Mouse (Mus musculus): ENCODE results near the gene Heatr5b. TPM values are rescaled to one million over a fixed set of nuclear protein-coding genes. Genes with fewer than 3 reads are reported as not detected.

The Heatr5b gene
- polyA plus RNA-seq, 1 experiment from 2014 or later, result 19.8 TPM

GRCm38 (mm10) chr17:78752064-78752463 is 83.1 kb downstream of the Heatr5b start:
- no peaks in the 10 kb centered on the region for H3K9me3 ChIP-seq (ENCODE audit: control insufficient read depth, low read length)
- ATAC-seq (replicated peaks; ENCODE audit: low FRiP score) (no peak), DNase-seq (ENCODE audit: low spot score) (no peak)
- no peak overlapping the region for H3K4me3 ChIP-seq (ENCODE audit: low read depth, low read length)
- no peaks in the 10 kb centered on the region for H3K36me3 ChIP-seq (ENCODE audit: control insufficient read depth, insufficient read depth, low read length)
- no peaks in the 10 kb centered on the region for H3K4me1 ChIP-seq (replicated peaks; ENCODE audit: control insufficient read depth, insufficient read depth, low read length)
- no peaks in the 10 kb centered on the region for H3K27me3 ChIP-seq (ENCODE audit: control insufficient read depth, insufficient read depth, low read length)
- WGBS, result 41% methylated on average over 10 of the region's 10 CpGs
- no peak overlapping the region for H3K27ac ChIP-seq (ENCODE audit: low read depth, low read length)
- H3K4me2 ChIP-seq (ENCODE audit: low read depth, low read length, severe bottlenecking), result no peak overlapping the region
- H3K9ac ChIP-seq (ENCODE audit: low read length), result no peak overlapping the region

GRCm38 (mm10) chr17:78748440-78748839 is 86.7 kb downstream of the Heatr5b start:
- H3K9ac ChIP-seq (ENCODE audit: low read length), result no peak overlapping the region
- H3K27me3 ChIP-seq (ENCODE audit: control insufficient read depth, insufficient read depth, low read length), result no peaks in the 10 kb centered on the region
- ATAC-seq (replicated peaks; ENCODE audit: low FRiP score) (no peak), DNase-seq (ENCODE audit: low spot score) (no peak)
- no peaks in the 10 kb centered on the region for H3K4me1 ChIP-seq (replicated peaks; ENCODE audit: control insufficient read depth, insufficient read depth, low read length)
- WGBS, result 89% methylated on average over 9 of the region's 9 CpGs
- no peak overlapping the region for H3K4me3 ChIP-seq (ENCODE audit: low read depth, low read length)
- H3K27ac ChIP-seq (ENCODE audit: low read depth, low read length), result no peak overlapping the region
- no peaks in the 10 kb centered on the region for H3K9me3 ChIP-seq (ENCODE audit: control insufficient read depth, low read length)
- no peaks in the 10 kb centered on the region for H3K36me3 ChIP-seq (ENCODE audit: control insufficient read depth, insufficient read depth, low read length)
- H3K4me2 ChIP-seq (ENCODE audit: low read depth, low read length, severe bottlenecking), result no peak overlapping the region

GRCm38 (mm10) chr17:78738416-78738815 is 96.7 kb downstream of the Heatr5b start:
- Histone ChIP-seq H3K36me3 (ENCODE audit: control insufficient read depth, insufficient read depth, low read length) (no peaks in the 10 kb centered on the region), H3K4me2 (ENCODE audit: low read depth, low read length, severe bottlenecking) (no peak overlapping the region), H3K27me3 (ENCODE audit: control insufficient read depth, insufficient read depth, low read length) (no peaks in the 10 kb centered on the region), H3K9me3 (ENCODE audit: control insufficient read depth, low read length) (no peaks in the 10 kb centered on the region), H3K4me3 (ENCODE audit: low read depth, low read length) (no peak overlapping the region), H3K27ac (ENCODE audit: low read depth, low read length) (no peak overlapping the region), H3K9ac (ENCODE audit: low read length) (no peak overlapping the region), H3K4me1 (replicated peaks; ENCODE audit: control insufficient read depth, insufficient read depth, low read length) (peaks cover 8% of the 10 kb centered on the region; the same call in 1 of the 2 replicates)
- no peak for ATAC-seq (replicated peaks; ENCODE audit: low FRiP score)
- DNase-seq (ENCODE audit: low spot score), result no peak
- WGBS, result 52% methylated on average over 1 of the region's 1 CpGs

DNA sequence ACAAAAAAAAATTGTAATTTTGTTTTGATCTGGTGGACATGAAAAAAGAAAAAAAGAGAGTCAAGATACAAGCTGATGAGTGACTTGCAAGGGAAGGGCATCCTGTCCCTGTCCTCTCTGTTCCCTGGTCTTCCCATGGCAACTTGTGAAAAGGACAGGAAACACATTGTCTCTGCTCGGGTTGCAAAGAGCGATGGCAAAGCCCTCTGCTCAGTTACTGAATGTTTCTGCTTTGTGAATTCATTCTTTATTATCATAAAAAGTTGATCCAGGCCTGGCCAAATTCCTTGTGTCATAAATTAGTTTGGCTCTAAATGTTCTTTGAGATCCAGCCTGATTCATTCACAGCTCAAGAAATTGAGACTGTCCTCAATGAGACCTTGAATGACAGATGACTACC is 97.4 kb downstream of the Heatr5b start:
- no peak overlapping the region for H3K9ac ChIP-seq (ENCODE audit: low read length)
- no peak overlapping the region for H3K4me2 ChIP-seq (ENCODE audit: low read depth, low read length, severe bottlenecking)
- no peak for ATAC-seq (replicated peaks; ENCODE audit: low FRiP score)
- peaks cover 8% of the 10 kb centered on the region; the same call in 1 of the 2 replicates for H3K4me1 ChIP-seq (replicated peaks; ENCODE audit: control insufficient read depth, insufficient read depth, low read length)
- H3K9me3 ChIP-seq (ENCODE audit: control insufficient read depth, low read length), result no peaks in the 10 kb centered on the region
- no peak overlapping the region for H3K4me3 ChIP-seq (ENCODE audit: low read depth, low read length)
- H3K27ac ChIP-seq (ENCODE audit: low read depth, low read length), result no peak overlapping the region
- H3K36me3 ChIP-seq (ENCODE audit: control insufficient read depth, insufficient read depth, low read length), result no peaks in the 10 kb centered on the region
- 41% methylated on average over 2 of the region's 2 CpGs for WGBS
- no peaks in the 10 kb centered on the region for H3K27me3 ChIP-seq (ENCODE audit: control insufficient read depth, insufficient read depth, low read length)
- no peak for DNase-seq (ENCODE audit: low spot score)

DNA sequence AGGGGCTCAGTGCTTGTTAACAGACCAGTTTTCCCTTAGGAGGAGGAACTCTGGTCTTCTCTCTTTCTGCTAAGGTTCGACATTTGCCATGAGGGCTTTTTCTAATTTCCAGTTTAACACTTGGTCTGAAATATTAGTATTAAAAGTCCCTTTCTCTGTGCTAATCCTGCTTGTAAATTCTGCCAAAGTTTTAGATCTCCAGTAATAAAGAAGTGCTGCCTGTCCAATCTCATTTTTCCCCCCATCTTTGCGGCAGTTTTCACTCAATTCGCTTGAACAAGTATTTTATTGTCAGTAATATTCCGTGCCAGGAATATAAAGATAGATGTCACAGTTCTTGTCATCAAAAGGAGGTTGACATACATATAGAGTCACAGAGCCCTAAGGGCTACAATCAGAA is 98.1 kb downstream of the Heatr5b start, which contains the start of gene Strn:
Gene Strn (minus strand): TSS at position 101 of the 400 bp plus-strand sequence.
- Histone ChIP-seq H3K4me2 (ENCODE audit: low read depth, low read length, severe bottlenecking) (peak within 1 kb of the TSS; percentile 78), H3K9me3 (ENCODE audit: control insufficient read depth, low read length) (no peaks in the 10 kb centered on the region), H3K36me3 (ENCODE audit: control insufficient read depth, insufficient read depth, low read length) (no peaks in the 10 kb centered on the region), H3K27me3 (ENCODE audit: control insufficient read depth, insufficient read depth, low read length) (no peaks in the 10 kb centered on the region), H3K4me3 (ENCODE audit: low read depth, low read length) (peak within 1 kb of the TSS; percentile 88), H3K4me1 (replicated peaks; ENCODE audit: control insufficient read depth, insufficient read depth, low read length) (peaks cover 8% of the 10 kb centered on the region; the same call in 1 of the 2 replicates), H3K9ac (ENCODE audit: low read length) (peak within 1 kb of the TSS; percentile 93), H3K27ac (ENCODE audit: low read depth, low read length) (peak within 1 kb of the TSS; percentile 66; the same call in 1 of the 2 replicates)
- ATAC-seq (replicated peaks; ENCODE audit: low FRiP score) (no peak), DNase-seq (ENCODE audit: low spot score) (no peak)
- 49% methylated on average over 4 of the region's 4 CpGs for WGBS

DNA sequence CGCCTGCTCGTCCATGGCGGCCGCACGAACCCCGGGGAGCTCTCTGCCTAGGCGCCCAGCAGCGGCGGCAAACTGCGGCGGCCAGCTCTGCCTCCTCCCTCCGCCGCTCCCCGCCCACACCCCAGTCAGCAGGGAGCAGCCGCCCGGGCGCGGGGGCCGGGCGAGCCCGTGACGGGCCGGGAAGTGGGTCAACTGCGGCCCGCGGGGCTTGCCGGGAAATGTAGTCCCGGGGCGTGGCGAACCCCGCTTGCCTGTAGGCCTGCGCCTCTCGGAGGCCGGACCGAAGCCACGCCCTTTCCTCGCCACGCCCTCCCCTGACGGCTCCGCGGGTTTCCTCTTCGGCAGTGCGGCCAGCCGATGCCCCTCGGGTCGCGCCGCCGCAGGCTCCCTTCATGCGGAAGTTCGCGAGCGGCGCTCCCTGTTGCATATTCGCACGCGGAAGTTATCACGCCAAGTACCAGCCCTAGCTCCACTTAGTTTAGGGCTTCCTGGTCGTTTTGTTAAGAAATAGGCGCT is 98.6 kb downstream of the Heatr5b start:
- under 1% methylated on average over 60 of the region's 60 CpGs for WGBS
- peak; percentile 99 for DNase-seq (ENCODE audit: low spot score)

GRCm38 (mm10) chr17:78735731-78736472 is 99.3 kb downstream of the Heatr5b start:
- ATAC-seq (replicated peaks; ENCODE audit: low FRiP score), result no peak; the same call in 1 of the 2 replicates
- Histone ChIP-seq H3K27ac (ENCODE audit: low read depth, low read length) (peak overlapping the region; percentile 66; the same call in 1 of the 2 replicates), H3K4me2 (ENCODE audit: low read depth, low read length, severe bottlenecking) (peak overlapping the region; percentile 78), H3K4me1 (replicated peaks; ENCODE audit: control insufficient read depth, insufficient read depth, low read length) (peaks cover 8% of the 10 kb centered on the region; the same call in 1 of the 2 replicates), H3K9me3 (ENCODE audit: control insufficient read depth, low read length) (no peaks in the 10 kb centered on the region), H3K27me3 (ENCODE audit: control insufficient read depth, insufficient read depth, low read length) (no peaks in the 10 kb centered on the region), H3K9ac (ENCODE audit: low read length) (peak overlapping the region; percentile 93), H3K4me3 (ENCODE audit: low read depth, low read length) (peak overlapping the region; percentile 88), H3K36me3 (ENCODE audit: control insufficient read depth, insufficient read depth, low read length) (no peaks in the 10 kb centered on the region)
- under 1% methylated on average over 33 of the region's 39 CpGs for WGBS
- peak; percentile 82 for DNase-seq (ENCODE audit: low spot score)

More for the DNA sequence above, 98.6 kb downstream of the Heatr5b start:
- Histone ChIP-seq H3K9me3 (ENCODE audit: control insufficient read depth, low read length) (no peaks in the 10 kb centered on the region), H3K27ac (ENCODE audit: low read depth, low read length) (peak overlapping the region; percentile 66; the same call in 1 of the 2 replicates), H3K36me3 (ENCODE audit: control insufficient read depth, insufficient read depth, low read length) (no peaks in the 10 kb centered on the region), H3K4me1 (replicated peaks; ENCODE audit: control insufficient read depth, insufficient read depth, low read length) (peaks cover 8% of the 10 kb centered on the region; the same call in 1 of the 2 replicates), H3K27me3 (ENCODE audit: control insufficient read depth, insufficient read depth, low read length) (no peaks in the 10 kb centered on the region), H3K4me2 (ENCODE audit: low read depth, low read length, severe bottlenecking) (peak overlapping the region; percentile 78), H3K4me3 (ENCODE audit: low read depth, low read length) (peak overlapping the region; percentile 88), H3K9ac (ENCODE audit: low read length) (peak overlapping the region; percentile 93)
- peak; percentile 99 for ATAC-seq (replicated peaks; ENCODE audit: low FRiP score)

- Histone ChIP-seq H3K4me3 (ENCODE audit: low read depth, low read length) (no peak overlapping the region), H3K4me1 (replicated peaks; ENCODE audit: control insufficient read depth, insufficient read depth, low read length) (peaks cover 8% of the 10 kb centered on the region; the same call in 1 of the 2 replicates), H3K27ac (ENCODE audit: low read depth, low read length) (no peak overlapping the region), H3K9ac (ENCODE audit: low read length) (no peak overlapping the region), H3K27me3 (ENCODE audit: control insufficient read depth, insufficient read depth, low read length) (no peaks in the 10 kb centered on the region), H3K36me3 (ENCODE audit: control insufficient read depth, insufficient read depth, low read length) (no peaks in the 10 kb centered on the region), H3K4me2 (ENCODE audit: low read depth, low read length, severe bottlenecking) (0 out of 2 replicates have a peak overlapping the region, but pooled peaks have one; percentile 78), H3K9me3 (ENCODE audit: control insufficient read depth, low read length) (no peaks in the 10 kb centered on the region)
- 75% methylated on average over 10 of the region's 10 CpGs for WGBS
- ATAC-seq (replicated peaks; ENCODE audit: low FRiP score) (no peak), DNase-seq (ENCODE audit: low spot score) (no peak)
These were observed 100.4 kb downstream of the Heatr5b start for GRCm38 (mm10) chr17:78734806-78735205.
